Mouse (Mus musculus) heart, embryonic 16.5 days (tissue): ENCODE measurements around the gene Zfp668. TPM values are rescaled to one million over a fixed set of nuclear protein-coding genes. Genes with fewer than 3 reads are reported as not detected.

Experiments used
- polyA plus RNA-seq: library from polyadenylated mRNA; unstranded; fragments of >200 nt; fragmentation: Nextera tagmentation; extraction: Ambion mirVana; gene quantifications from 2 replicates; pipeline ENCODE4 v1.2.1, GENCODE M21; 2015

The Zfp668 gene
- polyA plus RNA-seq, 1 experiment from 2014 or later, result 10.4 TPM

Other genes starting within 250 kb of the Zfp668 start
- 36.9 and 37.5 TPM in 2 replicates for gene Bcl7c, start 167.9 kb downstream of the Zfp668 start, polyA plus RNA-seq
- 6.2 and 6.6 TPM in 2 replicates for gene Ctf1, start 164.1 kb downstream of the Zfp668 start, polyA plus RNA-seq
- 0.11 TPM in 2 replicates for gene Ctf2, start 144.7 kb downstream of the Zfp668 start, polyA plus RNA-seq
- 1.3 and 2.1 TPM in 2 replicates for gene Fbxl19, start 132.3 kb downstream of the Zfp668 start, polyA plus RNA-seq
- gene Orai3, start 107.0 kb downstream of the Zfp668 start, polyA plus RNA-seq, result 20.3 and 21.4 TPM in 2 replicates
- gene Setd1a, start 100.2 kb downstream of the Zfp668 start, polyA plus RNA-seq, result 10.3 and 12.3 TPM in 2 replicates
- gene Gm49388, start 91.2 kb downstream of the Zfp668 start, polyA plus RNA-seq, result not detected in 2 replicates
- 24.5 and 24.9 TPM in 2 replicates for gene Hsd3b7, start 76.2 kb downstream of the Zfp668 start, polyA plus RNA-seq
- 50.3 and 53.7 TPM in 2 replicates for gene Stx4a, start 52.5 kb downstream of the Zfp668 start, polyA plus RNA-seq
- gene Stx1b, start 52.3 kb downstream of the Zfp668 start, polyA plus RNA-seq, result 1.0 and 1.3 TPM in 2 replicates
- gene Zfp646, start 607 bp downstream of the Zfp668 start, polyA plus RNA-seq, result 6.8 and 7.4 TPM in 2 replicates
- 1.5 and 1.8 TPM in 2 replicates for gene Prss53, start 14.1 kb upstream of the Zfp668 start, polyA plus RNA-seq
- not detected in 2 replicates for gene Gm21974, start 18.6 kb upstream of the Zfp668 start, polyA plus RNA-seq
- 99.9 and 113 TPM in 2 replicates for gene Vkorc1, start 18.8 kb upstream of the Zfp668 start, polyA plus RNA-seq
- 141 and 149 TPM in 2 replicates for gene Bckdk, start 27.3 kb upstream of the Zfp668 start, polyA plus RNA-seq
- gene Kat8, start 35.7 kb upstream of the Zfp668 start, polyA plus RNA-seq, result 26.1 and 30.4 TPM in 2 replicates
- gene Prss8, start 53.3 kb upstream of the Zfp668 start, polyA plus RNA-seq, result 1.6 and 8.3 TPM in 2 replicates
- 8.8 and 9.6 TPM in 2 replicates for gene Prss36, start 69.9 kb upstream of the Zfp668 start, polyA plus RNA-seq
- gene Fus, start 90.6 kb upstream of the Zfp668 start, polyA plus RNA-seq, result 249 and 255 TPM in 2 replicates
- 60.8 and 72.1 TPM in 2 replicates for gene Pycard, start 117.0 kb upstream of the Zfp668 start, polyA plus RNA-seq
- 0.84 and 1.0 TPM in 2 replicates for gene Trim72, start 127.1 kb upstream of the Zfp668 start, polyA plus RNA-seq
- gene Itgam, start 185.8 kb upstream of the Zfp668 start, polyA plus RNA-seq, result 0.98 and 1.2 TPM in 2 replicates
- not detected in 2 replicates for gene Gm49368, start 185.9 kb upstream of the Zfp668 start, polyA plus RNA-seq